Comparison of ENCODE assay signal across 19 mouse cellular contexts in genomic region chr15:25926171-25926570, GRCm38 (mm10). TPM values are rescaled to one million over a fixed set of nuclear protein-coding genes. Genes with fewer than 3 reads are reported as not detected.
DNase-seq lines count a peak whose midpoint lies in the region; ATAC-seq and TF ChIP-seq lines count a peak whose summit lies in the region.
"Had no signal": no experiment of that assay in that cellular context is flagged by ENCODE, and none has a peak within 500 bp of the region (broad histone marks: within the 10 kb centered on the region; RNA-seq: fewer than 3 reads in every experiment).

No protein-coding gene starts in this region.

- no peaks in the 10 kb centered on the region for H3K4me1 ChIP-seq in forebrain, postnatal 0 days (ENCODE audit: insufficient read depth)
- H3K4me1 ChIP-seq in forebrain, embryonic 15.5 days: no peaks in the 10 kb centered on the region
- H3K4me1 ChIP-seq: embryonic facial prominence, embryonic 13.5 days; midbrain, embryonic 12.5 days had no signal

- no peak overlapping the region for H3K9ac ChIP-seq in forebrain, postnatal 0 days
- no peak overlapping the region for H3K9ac ChIP-seq in forebrain, embryonic 15.5 days (replicated peaks)
- H3K9ac ChIP-seq: embryonic facial prominence, embryonic 13.5 days; heart, embryonic 12.5 days; midbrain, embryonic 12.5 days had no signal

- no peak overlapping the region for H3K4me2 ChIP-seq in forebrain, postnatal 0 days (ENCODE audit: low read depth)
- H3K4me2 ChIP-seq in forebrain, embryonic 15.5 days (replicated peaks): no peak overlapping the region
- H3K4me2 ChIP-seq: embryonic facial prominence, embryonic 13.5 days; heart, embryonic 12.5 days; liver, embryonic 11.5 days; midbrain, embryonic 12.5 days had no signal

- TF ChIP-seq CTCF in forebrain, postnatal 0 days (IDR thresholded peaks at IDR 0.05; ENCODE audit: low read depth): no peak

- H3K27me3 ChIP-seq in forebrain, postnatal 0 days (ENCODE audit: insufficient read depth, low read length): no peaks in the 10 kb centered on the region
- H3K27me3 ChIP-seq in forebrain, embryonic 15.5 days: no peaks in the 10 kb centered on the region
- H3K27me3 ChIP-seq: embryonic facial prominence, embryonic 13.5 days; heart, embryonic 12.5 days; midbrain, embryonic 12.5 days had no signal

- no peaks in the 10 kb centered on the region for H3K9me3 ChIP-seq in forebrain, postnatal 0 days (ENCODE audit: low read length)
- H3K9me3 ChIP-seq in forebrain, embryonic 15.5 days: no peaks in the 10 kb centered on the region
- H3K9me3 ChIP-seq: embryonic facial prominence, embryonic 13.5 days; heart, embryonic 12.5 days; midbrain, embryonic 12.5 days had no signal

- intact Hi-C loops in left cerebral cortex, postnatal 4 days (cut with DNase I): no loop called here
- intact Hi-C loops in left cerebral cortex, postnatal 14 days (cut with DNase I): no loop called here

- DNase-seq in forebrain, postnatal 0 days: no peak
- peak; percentile 34 for DNase-seq in left cerebral cortex, adult 11 months (ENCODE audit: low spot score)
- DNase-seq in left cerebral cortex, postnatal 4 days: no peak
- DNase-seq in frontal cortex, postnatal 14 days (ENCODE audit: low spot score in 2 of 2): peak; percentile 28 to 37
- DNase-seq in left cerebral cortex, postnatal 14 days (ENCODE audit: low spot score in 2 of 2): peak; percentile 48 to 83
- no peak for DNase-seq in adrenal gland, adult 8-10 months
- DNase-seq in cerebellum, adult 18-20 months: no peak
- DNase-seq: heart, postnatal 36 days; kidney, adult 18-20 months; thymus, adult 2 months had no signal

- 78% methylated on average over 4 of the region's 4 CpGs for WGBS in forebrain, postnatal 0 days
- WGBS in forebrain, embryonic 15.5 days: 88% methylated on average over 4 of the region's 4 CpGs

- no peak overlapping the region for H3K4me3 ChIP-seq in forebrain, postnatal 0 days (ENCODE audit: low read depth, low read length)
- H3K4me3 ChIP-seq in forebrain, embryonic 15.5 days: no peak overlapping the region
- H3K4me3 ChIP-seq: embryonic facial prominence, embryonic 13.5 days; heart, embryonic 12.5 days; midbrain, embryonic 12.5 days; myocyte had no signal

- no peak overlapping the region for H3K27ac ChIP-seq in forebrain, postnatal 0 days (ENCODE audit: low read depth, low read length)
- no peak overlapping the region for H3K27ac ChIP-seq in forebrain, embryonic 15.5 days (replicated peaks)
- H3K27ac ChIP-seq: embryonic facial prominence, embryonic 13.5 days; macrophage; midbrain, embryonic 12.5 days had no signal

- peak; percentile 90 for ATAC-seq in forebrain, postnatal 0 days
- no peak for ATAC-seq in forebrain, embryonic 15.5 days (replicated peaks)
- ATAC-seq: activated CD4-positive, CD25-positive, alpha-beta regulatory T cell, adult 4 months; hindbrain, embryonic 16.5 days had no signal

- no peaks in the 10 kb centered on the region for H3K36me3 ChIP-seq in forebrain, postnatal 0 days (ENCODE audit: insufficient read depth)
- H3K36me3 ChIP-seq in forebrain, embryonic 15.5 days: no peaks in the 10 kb centered on the region
- H3K36me3 ChIP-seq: embryonic facial prominence, embryonic 13.5 days; heart, embryonic 12.5 days; midbrain, embryonic 12.5 days had no signal

RNA-seq across cellular contexts. Expression of gene Zfp622, which starts 58.0 kb away (rescaled TPM):
- total RNA-seq in forebrain, postnatal 0 days (2014; rRNA removed): 40.9 and 43.6 TPM in 2 replicates
- 31.6 and 36.3 TPM in 2 replicates for polyA plus RNA-seq in forebrain, postnatal 0 days (2015; fragmentation: Nextera tagmentation; extraction: Ambion mirVana)
- 33.5 and 37.7 TPM in 2 replicates for polyA plus RNA-seq in forebrain, embryonic 15.5 days (2015; fragmentation: Nextera tagmentation; extraction: Ambion mirVana)
- 10 to 100 TPM; 43.1 to 46.5 TPM for total RNA-seq in left cerebral cortex, postnatal 4 days (2021)
- 10 to 100 TPM; 39.0 to 41.8 TPM for total RNA-seq in left cerebral cortex, postnatal 14 days (2021)
- 10 to 100 TPM; 34.6 to 48.9 (median 45.5) TPM for total RNA-seq in adrenal gland, adult 8-10 months (2022)

Comparison
In these comparisons a context has a peak if more than half of its experiments do, and no peak if none do; other contexts are left out.
1. DNase-seq: peak in left cerebral cortex, adult 11 months (single experiment), frontal cortex, postnatal 14 days (2 of 2) and left cerebral cortex, postnatal 14 days (2 of 2); none in forebrain, postnatal 0 days (single experiment), left cerebral cortex, postnatal 4 days (single experiment), adrenal gland, adult 8-10 months (single experiment) and cerebellum, adult 18-20 months (0 of 2).